Mouse (Mus musculus) embryo, embryonic 11.5 days (tissue): ENCODE measurements around the gene Lrrn4.

Source experiments
- DNase-seq: peaks from one replicate; pipeline ENCODE4 v3.0.0-alpha.2; 2012; ENCODE audit warnings: low read depth, low spot score

Lrrn4 gene

GRCm38 (mm10) chr2:132880844-132881645, at the start of gene Lrrn4:
Lrrn4 (minus strand) TSS chr2:132880891.
- DNase-seq, result no peak

GRCm38 (mm10) chr2:132928999-132929398, 48.3 kb upstream of the Lrrn4 start:
- no peak for DNase-seq

GRCm38 (mm10) chr2:132927871-132928270, 47.2 kb upstream of the Lrrn4 start:
- DNase-seq, result no peak

- DNase-seq, result no peak
These were observed 46.6 kb upstream of the Lrrn4 start for GRCm38 (mm10) chr2:132927298-132927697.

- no peak for DNase-seq
These were observed 42.8 kb upstream of the Lrrn4 start for GRCm38 (mm10) chr2:132923290-132924085.

GRCm38 (mm10) chr2:132922076-132922873, 41.6 kb upstream of the Lrrn4 start:
- DNase-seq, result no peak

- no peak for DNase-seq
These were observed 34.1 kb upstream of the Lrrn4 start for GRCm38 (mm10) chr2:132914785-132915184.

- peak; percentile 29 for DNase-seq
These were observed 26.1 kb upstream of the Lrrn4 start for GRCm38 (mm10) chr2:132906763-132907162.

GRCm38 (mm10) chr2:132904961-132905360, 24.3 kb upstream of the Lrrn4 start:
- DNase-seq, result no peak

GRCm38 (mm10) chr2:132903498-132903897, 22.8 kb upstream of the Lrrn4 start:
- DNase-seq, result peak; percentile 53

- DNase-seq, result no peak
These were observed 21.4 kb upstream of the Lrrn4 start for GRCm38 (mm10) chr2:132902056-132902455.

GRCm38 (mm10) chr2:132901636-132902035, 20.9 kb upstream of the Lrrn4 start:
- no peak for DNase-seq

GRCm38 (mm10) chr2:132900596-132900995, 19.9 kb upstream of the Lrrn4 start:
- DNase-seq, result no peak

GRCm38 (mm10) chr2:132898211-132898610, 17.5 kb upstream of the Lrrn4 start:
- DNase-seq, result no peak

- DNase-seq, result no peak
These were observed 13.1 kb upstream of the Lrrn4 start for GRCm38 (mm10) chr2:132893826-132894225.

GRCm38 (mm10) chr2:132885312-132885711, 4.6 kb upstream of the Lrrn4 start:
- no peak for DNase-seq

- DNase-seq, result no peak
These were observed 3.7 kb upstream of the Lrrn4 start for GRCm38 (mm10) chr2:132884303-132884967.

GRCm38 (mm10) chr2:132879261-132880044, 1.2 kb downstream of the Lrrn4 start:
- peak; percentile 27 for DNase-seq

- DNase-seq, result no peak
These were observed 3.7 kb downstream of the Lrrn4 start for GRCm38 (mm10) chr2:132876991-132877390.

- DNase-seq, result no peak
These were observed 6.9 kb downstream of the Lrrn4 start for GRCm38 (mm10) chr2:132873657-132874326.
